Mouse (Mus musculus): ENCODE results near the gene Ddx59. TPM values are rescaled to one million over a fixed set of nuclear protein-coding genes. Genes with fewer than 3 reads are reported as not detected.

The Ddx59 gene
- polyA plus RNA-seq, 1 experiment from 2014 or later, result 12.7 TPM

GRCm38 (mm10) chr1:136395073-136395472, 20.0 kb upstream of the Ddx59 start:
- Histone ChIP-seq H3K9me3 (replicated peaks; ENCODE audit: control insufficient read depth, low read length) (no peaks in the 10 kb centered on the region), H3K27me3 (ENCODE audit: control insufficient read depth, insufficient read depth, low read length) (no peaks in the 10 kb centered on the region), H3K27ac (ENCODE audit: low read length) (no peak overlapping the region), H3K36me3 (ENCODE audit: control insufficient read depth, insufficient read depth) (no peaks in the 10 kb centered on the region), H3K4me2 (ENCODE audit: low read depth, low read length) (no peak overlapping the region), H3K4me3 (ENCODE audit: low read length) (no peak overlapping the region), H3K4me1 (ENCODE audit: control insufficient read depth, insufficient read depth, low read length) (peaks cover 3% of the 10 kb centered on the region), H3K9ac (ENCODE audit: low read length) (no peak overlapping the region)
- 40% methylated on average over 5 of the region's 5 CpGs for whole genome bisulfite sequencing
- no peak for ATAC-seq (replicated peaks; ENCODE audit: extremely low read depth, insufficient read depth, low FRiP score)

GRCm38 (mm10) chr1:136401281-136401680, 13.8 kb upstream of the Ddx59 start:
- no peak overlapping the region for H3K9ac ChIP-seq (ENCODE audit: low read length)
- H3K4me3 ChIP-seq (ENCODE audit: low read length), result no peak overlapping the region
- WGBS, result 65% methylated on average over 8 of the region's 8 CpGs
- no peak overlapping the region for H3K4me2 ChIP-seq (ENCODE audit: low read depth, low read length)
- H3K9me3 ChIP-seq (replicated peaks; ENCODE audit: control insufficient read depth, low read length), result peaks cover 3% of the 10 kb centered on the region
- H3K27me3 ChIP-seq (ENCODE audit: control insufficient read depth, insufficient read depth, low read length), result no peaks in the 10 kb centered on the region
- no peaks in the 10 kb centered on the region for H3K4me1 ChIP-seq (ENCODE audit: control insufficient read depth, insufficient read depth, low read length)
- ATAC-seq (replicated peaks; ENCODE audit: extremely low read depth, insufficient read depth, low FRiP score), result no peak
- no peak overlapping the region for H3K27ac ChIP-seq (ENCODE audit: low read length)
- H3K36me3 ChIP-seq (ENCODE audit: control insufficient read depth, insufficient read depth), result no peaks in the 10 kb centered on the region

DNA sequence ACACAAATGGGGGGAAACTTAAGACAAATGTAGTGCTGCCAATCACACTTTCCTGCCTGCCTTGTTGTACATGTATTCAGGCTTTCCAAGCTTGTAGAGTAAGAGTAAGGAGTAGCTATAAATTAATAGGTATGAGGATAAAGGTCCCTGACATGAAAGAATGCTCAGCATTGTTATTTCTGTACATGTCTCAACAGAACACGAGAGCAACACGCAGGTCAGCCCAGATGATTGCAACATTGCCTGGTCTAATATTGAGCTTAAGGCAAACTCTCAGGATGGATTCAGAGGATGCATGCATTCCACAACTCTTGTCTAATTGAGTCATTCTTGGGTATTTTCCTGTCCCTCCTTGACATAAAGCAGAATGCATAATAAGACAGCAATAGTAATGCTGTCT, 5.4 kb upstream of the Ddx59 start:
- Histone ChIP-seq H3K27ac (ENCODE audit: low read length) (no peak overlapping the region), H3K4me2 (ENCODE audit: low read depth, low read length) (no peak overlapping the region), H3K4me1 (ENCODE audit: control insufficient read depth, insufficient read depth, low read length) (no peaks in the 10 kb centered on the region), H3K9ac (ENCODE audit: low read length) (no peak overlapping the region), H3K36me3 (ENCODE audit: control insufficient read depth, insufficient read depth) (no peaks in the 10 kb centered on the region), H3K4me3 (ENCODE audit: low read length) (no peak overlapping the region), H3K9me3 (replicated peaks; ENCODE audit: control insufficient read depth, low read length) (peaks cover 4% of the 10 kb centered on the region), H3K27me3 (ENCODE audit: control insufficient read depth, insufficient read depth, low read length) (no peaks in the 10 kb centered on the region)
- ATAC-seq (replicated peaks; ENCODE audit: extremely low read depth, insufficient read depth, low FRiP score), result no peak
- 86% methylated on average over 2 of the region's 2 CpGs for WGBS

- no peak for ATAC-seq (replicated peaks; ENCODE audit: extremely low read depth, insufficient read depth, low FRiP score)
- peak overlapping the region; percentile 68 for H3K4me2 ChIP-seq (ENCODE audit: low read depth, low read length)
- peak overlapping the region; percentile 71 for H3K4me3 ChIP-seq (ENCODE audit: low read length)
- H3K27me3 ChIP-seq (ENCODE audit: control insufficient read depth, insufficient read depth, low read length), result no peaks in the 10 kb centered on the region
- peak overlapping the region; percentile 87 for H3K9ac ChIP-seq (ENCODE audit: low read length)
- 40% methylated on average over 2 of the region's 2 CpGs for WGBS
- H3K36me3 ChIP-seq (ENCODE audit: control insufficient read depth, insufficient read depth), result no peaks in the 10 kb centered on the region; the same call in 1 of the 2 replicates
- H3K27ac ChIP-seq (ENCODE audit: low read length), result peak overlapping the region; percentile 98; the same call in 1 of the 2 replicates
- no peaks in the 10 kb centered on the region for H3K4me1 ChIP-seq (ENCODE audit: control insufficient read depth, insufficient read depth, low read length)
- no peaks in the 10 kb centered on the region for H3K9me3 ChIP-seq (replicated peaks; ENCODE audit: control insufficient read depth, low read length)
Measured at GRCm38 (mm10) chr1:136415756-136416126, 670 bp downstream of the Ddx59 start.

- Histone ChIP-seq H3K4me3 (ENCODE audit: low read length) (no peak overlapping the region), H3K36me3 (ENCODE audit: control insufficient read depth, insufficient read depth) (peaks cover 4% of the 10 kb centered on the region), H3K9ac (ENCODE audit: low read length) (no peak overlapping the region), H3K27me3 (ENCODE audit: control insufficient read depth, insufficient read depth, low read length) (no peaks in the 10 kb centered on the region), H3K9me3 (replicated peaks; ENCODE audit: control insufficient read depth, low read length) (no peaks in the 10 kb centered on the region), H3K27ac (ENCODE audit: low read length) (no peak overlapping the region), H3K4me2 (ENCODE audit: low read depth, low read length) (no peak overlapping the region), H3K4me1 (ENCODE audit: control insufficient read depth, insufficient read depth, low read length) (no peaks in the 10 kb centered on the region)
- ATAC-seq (replicated peaks; ENCODE audit: extremely low read depth, insufficient read depth, low FRiP score), result no peak
- WGBS, result 91% methylated on average over 6 of the region's 6 CpGs
Measured at GRCm38 (mm10) chr1:136418393-136418792, 3.3 kb downstream of the Ddx59 start.

- Histone ChIP-seq H3K9ac (ENCODE audit: low read length) (no peak overlapping the region), H3K36me3 (ENCODE audit: control insufficient read depth, insufficient read depth) (no peaks in the 10 kb centered on the region), H3K4me1 (ENCODE audit: control insufficient read depth, insufficient read depth, low read length) (peaks cover 3% of the 10 kb centered on the region; the same call in 1 of the 2 replicates), H3K9me3 (replicated peaks; ENCODE audit: control insufficient read depth, low read length) (no peaks in the 10 kb centered on the region), H3K4me2 (ENCODE audit: low read depth, low read length) (no peak overlapping the region), H3K4me3 (ENCODE audit: low read length) (no peak overlapping the region), H3K27me3 (ENCODE audit: control insufficient read depth, insufficient read depth, low read length) (no peaks in the 10 kb centered on the region), H3K27ac (ENCODE audit: low read length) (no peak overlapping the region)
- no peak for ATAC-seq (replicated peaks; ENCODE audit: extremely low read depth, insufficient read depth, low FRiP score)
- 62% methylated on average over 11 of the region's 11 CpGs for WGBS
Measured at GRCm38 (mm10) chr1:136427166-136427969, 12.3 kb downstream of the Ddx59 start.

- H3K4me2 ChIP-seq (ENCODE audit: low read depth, low read length), result no peak overlapping the region
- peaks cover 3% of the 10 kb centered on the region; the same call in 1 of the 2 replicates for H3K4me1 ChIP-seq (ENCODE audit: control insufficient read depth, insufficient read depth, low read length)
- H3K9ac ChIP-seq (ENCODE audit: low read length), result no peak overlapping the region
- no peaks in the 10 kb centered on the region for H3K9me3 ChIP-seq (replicated peaks; ENCODE audit: control insufficient read depth, low read length)
- H3K27me3 ChIP-seq (ENCODE audit: control insufficient read depth, insufficient read depth, low read length), result no peaks in the 10 kb centered on the region
- peaks cover 9% of the 10 kb centered on the region; the same call in 1 of the 2 replicates for H3K36me3 ChIP-seq (ENCODE audit: control insufficient read depth, insufficient read depth)
- 69% methylated on average over 4 of the region's 4 CpGs for WGBS
- ATAC-seq (replicated peaks; ENCODE audit: extremely low read depth, insufficient read depth, low FRiP score), result no peak
- H3K4me3 ChIP-seq (ENCODE audit: low read length), result no peak overlapping the region
- H3K27ac ChIP-seq (ENCODE audit: low read length), result no peak overlapping the region
Measured at GRCm38 (mm10) chr1:136428981-136429380, 13.9 kb downstream of the Ddx59 start.

GRCm38 (mm10) chr1:136430126-136430818, 15.2 kb downstream of the Ddx59 start:
- no peaks in the 10 kb centered on the region for H3K9me3 ChIP-seq (replicated peaks; ENCODE audit: control insufficient read depth, low read length)
- H3K4me1 ChIP-seq (ENCODE audit: control insufficient read depth, insufficient read depth, low read length), result peaks cover 3% of the 10 kb centered on the region; the same call in 1 of the 2 replicates
- H3K27me3 ChIP-seq (ENCODE audit: control insufficient read depth, insufficient read depth, low read length), result no peaks in the 10 kb centered on the region
- peaks cover 9% of the 10 kb centered on the region; the same call in 1 of the 2 replicates for H3K36me3 ChIP-seq (ENCODE audit: control insufficient read depth, insufficient read depth)
- no peak for ATAC-seq (replicated peaks; ENCODE audit: extremely low read depth, insufficient read depth, low FRiP score)
- no peak overlapping the region for H3K4me2 ChIP-seq (ENCODE audit: low read depth, low read length)
- H3K4me3 ChIP-seq (ENCODE audit: low read length), result no peak overlapping the region
- H3K27ac ChIP-seq (ENCODE audit: low read length), result no peak overlapping the region
- WGBS, result 62% methylated on average over 7 of the region's 7 CpGs
- no peak overlapping the region; the same call in 1 of the 2 replicates for H3K9ac ChIP-seq (ENCODE audit: low read length)

DNA sequence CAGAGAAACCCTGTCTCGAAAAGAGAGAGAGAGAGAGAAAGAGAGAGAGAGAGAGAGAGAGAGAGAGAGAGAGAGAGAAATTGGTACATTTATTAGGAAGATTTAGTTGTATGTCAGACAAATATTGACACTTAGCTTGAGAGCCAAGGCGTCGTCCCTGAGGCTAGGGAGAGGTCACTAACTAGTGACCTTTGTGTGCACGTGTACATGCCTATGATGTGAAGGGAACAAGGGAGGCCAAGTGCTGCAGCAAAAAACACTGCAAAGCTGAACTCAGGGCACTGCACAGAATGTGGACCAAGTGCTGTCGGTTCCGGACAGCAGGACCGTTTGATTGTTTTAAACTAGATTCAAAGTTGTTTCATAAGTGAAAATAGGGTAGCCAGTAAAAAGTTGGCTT, 25.7 kb downstream of the Ddx59 start:
- H3K27me3 ChIP-seq (ENCODE audit: control insufficient read depth, insufficient read depth, low read length), result no peaks in the 10 kb centered on the region
- ATAC-seq (replicated peaks; ENCODE audit: extremely low read depth, insufficient read depth, low FRiP score), result no peak
- H3K36me3 ChIP-seq (ENCODE audit: control insufficient read depth, insufficient read depth), result no peaks in the 10 kb centered on the region; the same call in 1 of the 2 replicates
- WGBS, result 84% methylated on average over 7 of the region's 7 CpGs
- no peak overlapping the region for H3K4me3 ChIP-seq (ENCODE audit: low read length)
- H3K27ac ChIP-seq (ENCODE audit: low read length), result no peak overlapping the region
- H3K9me3 ChIP-seq (replicated peaks; ENCODE audit: control insufficient read depth, low read length), result no peaks in the 10 kb centered on the region
- H3K9ac ChIP-seq (ENCODE audit: low read length), result no peak overlapping the region
- H3K4me2 ChIP-seq (ENCODE audit: low read depth, low read length), result no peak overlapping the region
- no peaks in the 10 kb centered on the region for H3K4me1 ChIP-seq (ENCODE audit: control insufficient read depth, insufficient read depth, low read length)

Data from heart, embryonic 16.5 days (tissue).